Mouse (Mus musculus) naive thymus-derived CD4-positive, alpha-beta T cell, adult 5 months (primary cell): ENCODE data around the gene Adgrl2. TPM values are rescaled to one million over a fixed set of nuclear protein-coding genes. Genes with fewer than 3 reads are reported as not detected.

Source experiments
- polyA plus RNA-seq: library from polyadenylated mRNA; unstranded; fragments of 100-300 nt; shearing (Covaris generic); gene quantifications from one replicate; pipeline ENCODE4 v1.2.1, GENCODE M21; 2017

Adgrl2 gene
- 5.5 TPM for polyA plus RNA-seq

GRCm38 (mm10) chr3:148990531-148991003 lies at the start of gene Adgrl2:
Gene Adgrl2, minus strand, starts transcription at chr3:148990555.

